Mouse (Mus musculus) adrenal gland, adult 2 months (tissue): ENCODE results near the gene Sowaha. TPM values are rescaled to one million over a fixed set of nuclear protein-coding genes. Genes with fewer than 3 reads are reported as not detected.
"Not testable (repeated sequence)": the region's sequence is repeated elsewhere in the genome, so short reads cannot be mapped to it uniquely, and the experiment has no call there.

ENCODE experiments used
- DNase-seq: peaks from one replicate; pipeline ENCODE4 v3.0.0; 2021
- polyA plus RNA-seq: library from polyadenylated mRNA; depleted of rRNA; stranded (reverse); fragments of >200 nt; gene quantifications from 2 replicates; pipeline ENCODE4 v1.2.3, GENCODE M21; 2012; rRNA removed
- total RNA-seq, 2 experiments: library from RNA; stranded (reverse); gene quantifications; 2 replicates each; pipeline ENCODE4 v1.2.3; 2021

Gene Sowaha
- total and polyA plus RNA-seq, 3 experiments = 0.29 to 0.72 (median 0.45) TPM

- DNase-seq = peak; percentile 68
These were observed 38.2 kb downstream of the Sowaha start for GRCm38 (mm10) chr11:53441921-53442320.

GRCm38 (mm10) chr11:53436338-53436737 is 43.7 kb downstream of the Sowaha start:
- no peak for DNase-seq

GRCm38 (mm10) chr11:53435504-53435903 is 44.6 kb downstream of the Sowaha start:
- no peak for DNase-seq

GRCm38 (mm10) chr11:53433057-53433456 is 47.0 kb downstream of the Sowaha start:
- DNase-seq = no peak

GRCm38 (mm10) chr11:53431347-53432056 is 48.6 kb downstream of the Sowaha start:
- DNase-seq = no peak

- peak; percentile 99 for DNase-seq
These were observed 49.3 kb downstream of the Sowaha start, which contains the start of the genes Uqcrq and Gdf9 for GRCm38 (mm10) chr11:53430670-53431346. TSS of gene Uqcrq (minus strand) at chr11:53430831. TSS of gene Gdf9 (plus strand) at chr11:53431023.

GRCm38 (mm10) chr11:53430300-53430669 is 49.8 kb downstream of the Sowaha start:
- DNase-seq = peak; percentile 84

- DNase-seq = no peak
These were observed 50.9 kb downstream of the Sowaha start for GRCm38 (mm10) chr11:53429182-53429581.

GRCm38 (mm10) chr11:53428716-53429057 is 51.4 kb downstream of the Sowaha start:
- DNase-seq = no peak

GRCm38 (mm10) chr11:53427993-53428715 is 51.9 kb downstream of the Sowaha start:
- DNase-seq = no peak

- not testable (repeated sequence) for DNase-seq
These were observed 53.2 kb downstream of the Sowaha start for GRCm38 (mm10) chr11:53426914-53427313.

Other genes starting within 250 kb of the Sowaha start
- 100 to 1,000 TPM; 194 to 257 TPM for gene Hspa4, start 179.8 kb downstream of the Sowaha start, total RNA-seq
- 54.0 and 57.0 TPM in 2 replicates for gene Hspa4, start 179.8 kb downstream of the Sowaha start, polyA plus RNA-seq
- gene Zcchc10, start 155.6 kb downstream of the Sowaha start, total RNA-seq = 10 to 100 TPM in 1 of 2 experiments, 1 to 10 TPM in 1; 8.8 to 10.1 TPM
- gene Zcchc10, start 155.6 kb downstream of the Sowaha start, polyA plus RNA-seq = 7.1 and 7.6 TPM in 2 replicates
- gene Aff4, start 129.4 kb downstream of the Sowaha start, total RNA-seq = 100 to 1,000 TPM; 145 to 306 TPM
- gene Aff4, start 129.4 kb downstream of the Sowaha start, polyA plus RNA-seq = 6.3 and 8.7 TPM in 2 replicates
- gene Leap2, start 57.1 kb downstream of the Sowaha start, total RNA-seq = not detected
- gene Leap2, start 57.1 kb downstream of the Sowaha start, polyA plus RNA-seq = not detected in 2 replicates
- 1,000 to 10,000 TPM; 1,216 to 1,248 TPM for gene Uqcrq, start 49.4 kb downstream of the Sowaha start, total RNA-seq
- gene Uqcrq, start 49.4 kb downstream of the Sowaha start, polyA plus RNA-seq = 845 and 941 TPM in 2 replicates
- 1 to 10 TPM in 1 of 2 experiments, under 1 TPM in 1; 0.90 to 9.0 TPM for gene Gdf9, start 49.3 kb downstream of the Sowaha start, total RNA-seq
- gene Gdf9, start 49.3 kb downstream of the Sowaha start, polyA plus RNA-seq = 0.36 and 0.39 TPM in 2 replicates
- gene Gm10447, start 23.2 kb downstream of the Sowaha start, total RNA-seq = not detected
- gene Gm10447, start 23.2 kb downstream of the Sowaha start, polyA plus RNA-seq = 0.08 TPM in 1 of 2 replicates, not detected in the other
- gene Shroom1, start 23.1 kb downstream of the Sowaha start, total RNA-seq = 1 to 10 TPM; 3.5 to 3.8 TPM
- gene Shroom1, start 23.1 kb downstream of the Sowaha start, polyA plus RNA-seq = 5.0 and 5.3 TPM in 2 replicates
- not detected for gene Gm9837, start 9.8 kb downstream of the Sowaha start, total RNA-seq
- not detected in 2 replicates for gene Gm9837, start 9.8 kb downstream of the Sowaha start, polyA plus RNA-seq
- not detected for gene Gm9945, start 108 bp downstream of the Sowaha start, total RNA-seq
- not detected in 2 replicates for gene Gm9945, start 108 bp downstream of the Sowaha start, polyA plus RNA-seq
- 10 to 100 TPM; 38.1 to 43.7 TPM for gene Sept8, start 39.0 kb upstream of the Sowaha start, total RNA-seq
- gene Sept8, start 39.0 kb upstream of the Sowaha start, polyA plus RNA-seq = 32.7 and 46.9 TPM in 2 replicates
- 10 to 100 TPM; 23.0 to 29.8 TPM for gene Kif3a, start 87.1 kb upstream of the Sowaha start, total RNA-seq
- gene Kif3a, start 87.1 kb upstream of the Sowaha start, polyA plus RNA-seq = 3.1 and 3.6 TPM in 2 replicates
- not detected for gene Il4, start 138.4 kb upstream of the Sowaha start, total RNA-seq
- gene Il4, start 138.4 kb upstream of the Sowaha start, polyA plus RNA-seq = not detected in 2 replicates
- not detected for gene Il13, start 154.4 kb upstream of the Sowaha start, total RNA-seq
- not detected in 2 replicates for gene Il13, start 154.4 kb upstream of the Sowaha start, polyA plus RNA-seq
- gene Rad50, start 227.0 kb upstream of the Sowaha start, total RNA-seq = 10 to 100 TPM; 11.6 to 13.8 TPM
- gene Rad50, start 227.0 kb upstream of the Sowaha start, polyA plus RNA-seq = 2.6 and 3.6 TPM in 2 replicates
- gene Il5, start 240.5 kb upstream of the Sowaha start, total RNA-seq = not detected
- gene Il5, start 240.5 kb upstream of the Sowaha start, polyA plus RNA-seq = 0.06 and 0.12 TPM in 2 replicates